Comparison of ENCODE assay signal across 19 mouse cellular contexts in the genomic region with DNA sequence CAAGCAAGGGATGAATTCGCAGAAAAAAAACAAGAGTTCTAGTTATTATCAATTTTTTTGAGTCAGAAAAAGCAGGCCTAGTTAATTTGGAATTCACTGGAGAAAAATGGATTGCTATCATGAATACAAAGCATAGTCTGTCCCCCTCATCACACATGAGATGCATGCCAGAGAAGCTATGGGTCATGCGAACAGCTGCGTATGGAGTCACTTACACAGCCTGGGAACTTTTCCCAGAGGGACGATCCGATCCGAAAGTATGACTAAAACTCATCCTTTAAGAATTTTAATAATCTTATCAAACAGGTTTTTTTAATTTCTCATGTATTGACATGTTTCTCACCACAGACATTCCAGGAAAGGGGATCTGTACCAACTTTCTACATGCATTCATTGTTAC.
DNase-seq lines count a peak whose midpoint lies in the region; ATAC-seq lines count a peak whose summit lies in the region.
"Had no signal": no experiment of that assay in that cellular context is flagged by ENCODE, and none has a peak within 500 bp of the region (broad histone marks: within the 10 kb centered on the region; RNA-seq: fewer than 3 reads in every experiment).

No protein-coding gene starts in this region.

- WGBS in heart, embryonic 11.5 days (ENCODE audit: insufficient replicate concordance), result 81% methylated on average over 6 of the region's 6 CpGs

- no peaks in the 10 kb centered on the region for H3K4me1 ChIP-seq in heart, embryonic 11.5 days (ENCODE audit: control insufficient read depth, insufficient read depth, low read length)
- H3K4me1 ChIP-seq: embryonic facial prominence, embryonic 13.5 days; forebrain, embryonic 10.5 days; heart, embryonic 10.5 days; heart, embryonic 15.5 days; hindbrain, embryonic 15.5 days had no signal

- H3K9me3 ChIP-seq in heart, embryonic 11.5 days (replicated peaks; ENCODE audit: control insufficient read depth, low read length), result no peaks in the 10 kb centered on the region
- H3K9me3 ChIP-seq: embryonic facial prominence, embryonic 13.5 days; forebrain, embryonic 10.5 days; heart, embryonic 10.5 days; heart, embryonic 15.5 days; hindbrain, embryonic 15.5 days had no signal

- no peaks in the 10 kb centered on the region for H3K27me3 ChIP-seq in heart, embryonic 11.5 days (ENCODE audit: control insufficient read depth, insufficient read depth, low read length)
- H3K27me3 ChIP-seq: embryonic facial prominence, embryonic 13.5 days; heart, embryonic 15.5 days; hindbrain, embryonic 15.5 days had no signal

- no peak overlapping the region for H3K4me3 ChIP-seq in heart, embryonic 11.5 days (ENCODE audit: low read depth, low read length)
- H3K4me3 ChIP-seq: embryonic facial prominence, embryonic 13.5 days; erythroblast, embryonic 14.5 days; forebrain, embryonic 10.5 days; heart, embryonic 10.5 days; heart, embryonic 15.5 days; hindbrain, embryonic 15.5 days had no signal

- no peaks in the 10 kb centered on the region for H3K36me3 ChIP-seq in heart, embryonic 11.5 days (ENCODE audit: control insufficient read depth, insufficient read depth, low read length)
- H3K36me3 ChIP-seq: embryonic facial prominence, embryonic 13.5 days; forebrain, embryonic 10.5 days; heart, embryonic 10.5 days; heart, embryonic 15.5 days; hindbrain, embryonic 15.5 days had no signal

- H3K27ac ChIP-seq in heart, embryonic 11.5 days (ENCODE audit: low read depth, low read length), result no peak overlapping the region
- H3K27ac ChIP-seq: embryonic facial prominence, embryonic 13.5 days; forebrain, embryonic 10.5 days; heart, embryonic 10.5 days; heart, embryonic 15.5 days; hindbrain, embryonic 15.5 days had no signal

- ATAC-seq in heart, embryonic 11.5 days (replicated peaks; ENCODE audit: insufficient number of reproducible peaks, low FRiP score, low TSS enrichment), result no peak
- no peak for ATAC-seq in activated CD4-positive, CD25-positive, alpha-beta regulatory T cell, adult 4 months
- ATAC-seq: forebrain, embryonic 14.5 days; intestine, embryonic 16.5 days had no signal

- no peak overlapping the region for H3K9ac ChIP-seq in heart, embryonic 11.5 days (ENCODE audit: low read depth, low read length)
- H3K9ac ChIP-seq: embryonic facial prominence, embryonic 13.5 days; heart, embryonic 15.5 days; hindbrain, embryonic 15.5 days had no signal

- peak; percentile 14 for DNase-seq in gastrocnemius, postnatal 10 days
- DNase-seq in gastrocnemius, postnatal 25 days, result no peak
- DNase-seq in heart, postnatal 4 days, result peak; percentile 28
- peak; percentile 54 for DNase-seq in Muller cell, postnatal 12 days (ENCODE audit: inconsistent ontology term)
- DNase-seq: adrenal gland, postnatal 14 days; cerebellum, adult 11-12 months; cerebellum, adult 9-10 months; cerebellum, postnatal 25 days; kidney, adult 2 months had no signal

- H3K4me2 ChIP-seq in heart, embryonic 11.5 days, result no peak overlapping the region
- H3K4me2 ChIP-seq: embryonic facial prominence, embryonic 13.5 days; heart, embryonic 15.5 days; hindbrain, embryonic 15.5 days had no signal
